Mouse (Mus musculus) limb, embryonic 11.5 days (tissue): ENCODE data around the gene Syngr1. TPM values are rescaled to one million over a fixed set of nuclear protein-coding genes. Genes with fewer than 3 reads are reported as not detected.
"Not testable (repeated sequence)": the region's sequence is repeated elsewhere in the genome, so short reads cannot be mapped to it uniquely, and the experiment has no call there.

Experiments
- ATAC-seq: fragments of 200-750 bp; cut with Nextera tagmentation; 2 replicates; pipeline ENCODE4 v1.8.0; 2017; ENCODE audit warnings: low read depth; ENCODE audit not compliant: insufficient number of reproducible peaks, low FRiP score, low TSS enrichment
- DNase-seq: peaks from one replicate; pipeline ENCODE4 v3.0.0-alpha.2; 2015; ENCODE audit warnings: low spot score
- H3K27ac ChIP-seq: fragments of 300-500 bp; sonication (generic); replicated peaks from 2 replicates; pipeline ENCODE4 v1.5.1; 2014; ENCODE audit warnings: low read depth, mild to moderate bottlenecking, low read length
- H3K27me3 ChIP-seq: fragments of 300-500 bp; sonication (generic); 2 replicates; pipeline ENCODE4 v1.6.1; 2014; ENCODE audit warnings: mild to moderate bottlenecking, low read length, mixed read lengths; ENCODE audit not compliant: control insufficient read depth, insufficient read depth
- H3K36me3 ChIP-seq: fragments of 300-500 bp; sonication (generic); 2 replicates; pipeline ENCODE4 v1.6.1; 2014; ENCODE audit warnings: mild to moderate bottlenecking, low read length, moderate library complexity, mixed read lengths; ENCODE audit not compliant: control insufficient read depth, insufficient read depth
- H3K4me1 ChIP-seq: fragments of 300-500 bp; sonication (generic); 2 replicates; pipeline ENCODE4 v1.6.1; 2014; ENCODE audit warnings: low read length, mixed read lengths; ENCODE audit not compliant: control insufficient read depth, insufficient read depth
- H3K4me2 ChIP-seq: fragments of 300-500 bp; sonication (generic); 2 replicates; pipeline ENCODE4 v1.6.1; 2014; ENCODE audit warnings: low read depth, mild to moderate bottlenecking, moderate library complexity; ENCODE audit not compliant: severe bottlenecking
- H3K4me3 ChIP-seq: fragments of 300-500 bp; sonication (generic); 2 replicates; pipeline ENCODE4 v1.5.1; 2014; ENCODE audit warnings: low read depth, low read length
- H3K9ac ChIP-seq: fragments of 300-500 bp; sonication (generic); 2 replicates; pipeline ENCODE4 v1.6.1; 2014; ENCODE audit warnings: mild to moderate bottlenecking, low read length
- H3K9me3 ChIP-seq: fragments of 300-500 bp; sonication (generic); 2 replicates; pipeline ENCODE4 v1.6.1; 2016; ENCODE audit warnings: low read length; ENCODE audit not compliant: control insufficient read depth
- WGBS: fragments of 180-500 bp; shearing (Covaris S2); extraction: QIAGEN DNeasy Blood & Tissue Kit; methylation state at CpG from one replicate; pipeline ENCODE4 v1.1.7; 2014; 5-methylcytosine and 5-hydroxymethylcytosine counted together
- polyA plus RNA-seq: library from polyadenylated mRNA; unstranded; fragments of >200 nt; fragmentation: Nextera tagmentation; extraction: Ambion mirVana; gene quantifications from 2 replicates; pipeline ENCODE4 v1.2.1, GENCODE M21; 2014

Gene Syngr1
- polyA plus RNA-seq, 1 experiment from 2014 or later: 3.0 TPM

DNA sequence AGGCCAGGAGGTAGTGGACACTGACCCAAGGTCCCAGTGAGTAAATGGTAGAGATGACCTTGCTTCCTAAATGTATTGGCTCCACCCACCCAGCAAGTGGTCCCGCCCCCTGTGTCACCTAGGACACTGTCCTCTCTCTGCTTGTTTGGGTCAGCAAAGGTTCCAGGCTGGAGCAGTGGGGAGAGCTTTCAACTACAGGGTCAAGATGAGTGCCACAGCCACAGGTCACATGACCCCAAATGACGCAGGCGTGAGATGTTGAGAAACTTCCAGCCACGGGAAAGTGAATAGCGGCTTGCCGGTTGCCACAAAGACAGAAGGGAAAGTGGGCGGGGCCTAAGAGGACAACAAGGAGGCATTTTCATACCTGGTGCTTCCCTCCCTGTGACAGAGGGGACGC lies 26.0 kb downstream of the Syngr1 start:
- no peaks in the 10 kb centered on the region for H3K9me3 ChIP-seq
- H3K4me1 ChIP-seq: 0 out of 2 replicates have a peak, but pooled peaks cover 3% of the 10 kb centered on the region
- no peak overlapping the region for H3K9ac ChIP-seq
- H3K4me3 ChIP-seq: no peak overlapping the region
- 66% methylated on average over 8 of the region's 8 CpGs for WGBS
- no peak overlapping the region for H3K4me2 ChIP-seq
- DNase-seq (no peak), ATAC-seq (no peak)
- no peaks in the 10 kb centered on the region for H3K27me3 ChIP-seq
- no peak overlapping the region for H3K27ac ChIP-seq
- no peaks in the 10 kb centered on the region for H3K36me3 ChIP-seq

DNA sequence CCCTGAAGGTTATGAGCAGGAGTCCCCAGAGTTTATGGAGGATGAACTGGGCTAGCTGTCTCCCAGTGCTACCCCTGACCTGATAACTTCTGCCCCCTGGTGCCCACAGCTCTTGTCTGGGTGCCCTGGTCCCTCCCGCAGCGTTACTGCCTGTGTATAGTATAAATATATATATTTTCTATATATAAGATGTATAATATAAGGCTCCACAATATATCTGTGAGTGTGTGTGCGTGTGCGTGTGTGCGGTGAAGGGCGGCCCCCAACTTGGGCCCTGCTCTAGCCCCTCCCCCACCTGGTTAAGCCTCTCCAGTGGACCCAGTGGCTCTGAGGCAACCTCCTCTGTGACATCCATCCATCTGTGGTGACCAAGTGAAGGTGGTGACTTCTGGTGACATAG lies 27.9 kb downstream of the Syngr1 start:
- no peak for ATAC-seq
- Histone ChIP-seq H3K4me2 (no peak overlapping the region), H3K4me3 (no peak overlapping the region), H3K4me1 (0 out of 2 replicates have a peak, but pooled peaks cover 3% of the 10 kb centered on the region), H3K9ac (no peak overlapping the region), H3K9me3 (no peaks in the 10 kb centered on the region), H3K36me3 (no peaks in the 10 kb centered on the region), H3K27ac (no peak overlapping the region), H3K27me3 (no peaks in the 10 kb centered on the region)
- 89% methylated on average over 6 of the region's 6 CpGs for WGBS
- no peak for DNase-seq

DNA sequence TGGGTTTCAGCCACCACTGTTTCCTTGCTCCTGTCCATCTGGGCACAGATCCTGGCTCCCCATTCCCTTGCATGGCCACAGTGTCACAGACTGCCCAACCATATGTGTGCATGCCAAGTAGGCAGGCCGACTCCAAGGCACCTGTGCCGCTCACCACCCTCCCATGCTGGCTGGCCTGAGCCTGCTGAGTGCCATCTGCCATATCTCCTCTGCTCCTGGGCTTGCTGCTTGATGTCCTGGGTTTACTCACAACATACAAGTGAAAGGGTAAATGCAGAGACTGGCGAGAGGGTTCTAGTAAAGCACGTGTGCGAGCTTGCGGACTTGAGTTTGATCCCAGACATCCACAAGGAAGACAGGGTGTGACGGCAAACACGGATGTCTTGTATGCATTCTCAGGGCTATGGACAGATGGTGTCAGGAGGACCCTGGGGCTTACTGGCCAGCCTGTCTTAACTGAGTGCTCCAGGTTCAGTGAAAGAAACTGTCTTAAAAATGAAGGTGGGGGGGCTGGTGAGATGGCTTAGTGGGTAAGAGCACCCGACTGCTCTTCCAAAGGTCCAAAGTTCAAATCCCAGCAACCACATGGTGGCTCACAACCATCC lies 30.7 kb downstream of the Syngr1 start:
- Histone ChIP-seq H3K9me3 (no peaks in the 10 kb centered on the region), H3K27me3 (no peaks in the 10 kb centered on the region), H3K4me2 (no peak overlapping the region), H3K27ac (no peak overlapping the region), H3K4me1 (0 out of 2 replicates have a peak, but pooled peaks cover 2% of the 10 kb centered on the region), H3K36me3 (no peaks in the 10 kb centered on the region), H3K4me3 (no peak overlapping the region), H3K9ac (no peak overlapping the region)
- ATAC-seq (no peak), DNase-seq (no peak)
- WGBS: 94% methylated on average over 9 of the region's 9 CpGs

DNA sequence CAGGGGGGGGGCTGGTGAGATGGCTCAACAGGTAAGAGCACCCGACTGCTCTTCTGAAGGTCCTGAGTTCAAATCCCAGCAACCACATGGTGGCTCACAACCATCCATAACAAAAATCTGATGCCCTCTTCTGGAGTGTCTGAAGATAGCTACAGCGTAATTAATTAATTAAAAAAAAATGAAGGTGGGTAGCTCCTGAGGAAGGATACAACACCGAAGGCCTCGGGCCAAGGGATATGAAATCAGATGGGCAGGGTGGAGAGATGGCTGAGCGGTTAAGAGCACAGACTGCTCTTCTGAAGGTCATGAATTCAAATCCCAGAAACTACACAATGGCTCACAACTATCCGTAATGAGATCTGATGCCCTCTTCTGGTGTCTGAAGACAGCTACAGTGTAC lies 31.3 kb downstream of the Syngr1 start:
- not testable (repeated sequence) for H3K9ac ChIP-seq, H3K36me3 ChIP-seq, ATAC-seq, H3K4me2 ChIP-seq, H3K9me3 ChIP-seq, H3K27me3 ChIP-seq, H3K4me1 ChIP-seq, DNase-seq, H3K4me3 ChIP-seq, H3K27ac ChIP-seq
- 92% methylated on average over 6 of the region's 6 CpGs for WGBS

DNA sequence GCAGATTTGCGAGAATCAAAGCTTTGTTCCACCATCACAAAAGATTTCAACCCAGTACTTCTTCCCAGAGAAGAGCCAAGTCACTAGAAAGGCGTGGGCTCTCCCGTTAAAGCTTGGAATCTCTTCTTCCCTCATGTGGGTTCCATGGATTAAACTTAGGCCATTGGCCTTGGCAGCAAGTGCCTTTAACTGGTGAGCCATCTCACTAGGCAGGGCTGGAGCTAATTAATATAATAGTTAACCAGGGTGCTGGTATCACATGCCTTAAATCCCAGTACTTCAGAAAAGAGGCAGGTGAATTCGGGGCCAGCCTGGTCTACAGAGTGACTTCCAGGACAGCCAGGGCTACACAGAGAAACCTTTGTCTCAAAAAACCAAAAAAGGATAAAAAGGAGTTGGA lies 33.5 kb downstream of the Syngr1 start:
- H3K9ac ChIP-seq: no peak overlapping the region
- no peak overlapping the region for H3K4me3 ChIP-seq
- 82% methylated on average over 4 of the region's 4 CpGs for WGBS
- no peaks in the 10 kb centered on the region for H3K9me3 ChIP-seq
- H3K4me2 ChIP-seq: no peak overlapping the region
- no peaks in the 10 kb centered on the region for H3K36me3 ChIP-seq
- no peaks in the 10 kb centered on the region for H3K27me3 ChIP-seq
- ATAC-seq: no peak
- no peak for DNase-seq
- H3K4me1 ChIP-seq: no peaks in the 10 kb centered on the region
- H3K27ac ChIP-seq: no peak overlapping the region

DNA sequence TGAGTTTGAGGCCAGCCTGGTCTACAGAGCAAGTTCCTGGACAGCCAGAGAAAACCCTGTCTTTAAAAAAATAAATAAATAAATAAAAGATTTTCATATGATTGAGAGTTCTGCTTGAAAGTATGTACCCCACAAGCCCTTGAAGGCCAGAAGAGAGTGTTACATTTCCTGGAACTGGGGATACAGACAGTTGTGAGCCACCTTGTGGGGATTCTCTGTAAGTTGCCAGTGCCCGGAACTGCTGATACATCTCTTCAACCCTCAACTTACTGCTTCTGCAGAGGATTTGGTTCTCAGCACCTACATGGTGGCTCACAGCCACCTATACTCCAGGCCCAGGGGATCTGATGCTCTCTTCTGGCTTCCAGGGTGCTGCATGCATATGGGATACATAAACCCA lies 36.1 kb downstream of the Syngr1 start:
- WGBS: 77% methylated on average over 1 of the region's 1 CpGs
- H3K4me1 ChIP-seq: no peaks in the 10 kb centered on the region
- H3K9me3 ChIP-seq: no peaks in the 10 kb centered on the region
- no peaks in the 10 kb centered on the region for H3K36me3 ChIP-seq
- no peaks in the 10 kb centered on the region for H3K27me3 ChIP-seq
- no peak overlapping the region for H3K9ac ChIP-seq
- DNase-seq (no peak), ATAC-seq (no peak)
- H3K27ac ChIP-seq: no peak overlapping the region
- no peak overlapping the region for H3K4me2 ChIP-seq
- H3K4me3 ChIP-seq: no peak overlapping the region

DNA sequence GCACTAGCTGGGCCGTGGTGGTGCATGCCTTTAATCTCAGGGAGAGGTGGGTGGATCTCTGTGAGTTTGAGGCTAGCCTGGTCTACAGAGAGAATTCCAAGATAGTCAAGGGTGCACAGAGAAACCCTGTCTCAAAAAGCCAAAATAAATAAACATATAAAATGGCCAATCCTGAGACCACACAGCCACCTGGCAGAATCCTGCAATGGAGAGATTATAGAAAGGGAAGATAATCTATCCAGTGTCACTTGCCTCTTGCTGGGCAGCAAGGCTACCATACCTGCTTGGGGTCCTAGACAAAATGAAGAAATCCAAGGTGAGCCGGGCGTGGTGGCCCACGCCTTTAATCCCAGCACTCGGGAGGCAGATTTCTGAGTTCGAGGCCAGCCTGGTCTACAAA lies 38.8 kb downstream of the Syngr1 start:
- DNase-seq (no peak), ATAC-seq (no peak)
- Histone ChIP-seq H3K4me2 (no peak overlapping the region), H3K9ac (no peak overlapping the region), H3K4me1 (peaks cover 6% of the 10 kb centered on the region; the same call in 1 of the 2 replicates), H3K27me3 (no peaks in the 10 kb centered on the region), H3K36me3 (no peaks in the 10 kb centered on the region), H3K27ac (no peak overlapping the region), H3K4me3 (no peak overlapping the region), H3K9me3 (no peaks in the 10 kb centered on the region)
- WGBS: 83% methylated on average over 6 of the region's 6 CpGs

DNA sequence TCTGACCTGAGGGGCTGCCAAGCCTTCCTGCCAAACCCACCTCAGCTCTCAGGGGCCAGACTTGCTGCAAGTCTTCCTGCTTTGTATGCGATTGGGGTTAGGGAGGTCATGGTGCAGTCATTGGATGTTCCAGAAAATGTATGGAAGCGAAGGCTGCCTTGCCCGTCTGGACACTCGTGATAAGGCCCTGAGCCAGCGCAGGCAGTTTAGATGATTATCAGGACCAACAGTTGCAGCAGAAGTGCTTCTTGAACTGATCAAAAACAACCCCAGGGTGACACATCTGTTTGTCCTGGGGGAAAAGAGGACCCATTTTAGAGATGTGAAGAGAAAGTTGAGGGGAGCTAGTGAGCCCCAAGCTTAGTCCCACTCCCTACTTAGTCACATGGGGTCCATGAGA lies 39.6 kb downstream of the Syngr1 start:
- WGBS: 85% methylated on average over 5 of the region's 5 CpGs
- no peak for DNase-seq

DNA sequence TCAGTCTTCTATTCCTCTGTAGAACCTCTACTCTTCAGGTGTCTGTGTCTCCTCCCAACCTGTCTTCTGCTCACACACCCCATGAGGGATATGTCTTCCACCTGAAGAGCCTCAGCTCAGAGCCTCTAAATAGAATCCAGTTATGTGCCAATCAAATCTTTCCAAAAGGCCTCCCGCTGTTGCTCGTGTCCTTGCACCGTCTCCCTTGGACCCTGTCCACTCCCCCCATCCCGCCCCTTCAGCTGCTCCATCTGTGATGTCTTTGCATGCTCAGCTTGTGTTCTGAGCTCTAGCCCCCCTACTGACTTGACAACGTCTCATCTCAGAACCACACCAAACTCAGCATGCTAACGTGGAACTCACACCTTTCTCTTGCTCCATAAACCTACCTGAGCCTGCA lies 40.3 kb downstream of the Syngr1 start:
- no peak overlapping the region for H3K4me3 ChIP-seq
- no peak overlapping the region for H3K4me2 ChIP-seq
- H3K27ac ChIP-seq: no peak overlapping the region
- H3K36me3 ChIP-seq: no peaks in the 10 kb centered on the region
- DNase-seq (no peak), ATAC-seq (no peak)
- H3K9me3 ChIP-seq: no peaks in the 10 kb centered on the region
- no peaks in the 10 kb centered on the region for H3K27me3 ChIP-seq
- H3K4me1 ChIP-seq: peaks cover 6% of the 10 kb centered on the region; the same call in 1 of the 2 replicates
- no peak overlapping the region for H3K9ac ChIP-seq
- WGBS: 90% methylated on average over 6 of the region's 6 CpGs

More for the DNA sequence above, 39.6 kb downstream of the Syngr1 start:
- H3K4me2 ChIP-seq: no peak overlapping the region
- no peaks in the 10 kb centered on the region for H3K9me3 ChIP-seq
- H3K36me3 ChIP-seq: no peaks in the 10 kb centered on the region
- H3K4me1 ChIP-seq: peaks cover 6% of the 10 kb centered on the region; the same call in 1 of the 2 replicates
- no peak for ATAC-seq
- no peak overlapping the region for H3K27ac ChIP-seq
- no peaks in the 10 kb centered on the region for H3K27me3 ChIP-seq
- H3K4me3 ChIP-seq: no peak overlapping the region
- no peak overlapping the region for H3K9ac ChIP-seq
